Mouse (Mus musculus) heart, embryonic 11.5 days (tissue): ENCODE data around the gene Eps15l1. TPM values are rescaled to one million over a fixed set of nuclear protein-coding genes. Genes with fewer than 3 reads are reported as not detected.

ENCODE experiments used
- ATAC-seq: fragments of 200-750 bp; cut with Nextera tagmentation; replicated peaks from 2 replicates; pipeline ENCODE4 v1.8.0; 2017; ENCODE audit warnings: moderate library complexity; ENCODE audit not compliant: insufficient number of reproducible peaks, low FRiP score, low TSS enrichment
- H3K27ac ChIP-seq: fragments of 300-500 bp; sonication (generic); 2 replicates; pipeline ENCODE4 v1.5.1; 2014; ENCODE audit warnings: mild to moderate bottlenecking, low read depth, low read length
- H3K27me3 ChIP-seq: fragments of 300-500 bp; sonication (generic); 2 replicates; pipeline ENCODE4 v1.6.1; 2014; ENCODE audit warnings: mild to moderate bottlenecking, low read length, mixed read lengths; ENCODE audit not compliant: control insufficient read depth, insufficient read depth
- H3K36me3 ChIP-seq: fragments of 300-500 bp; sonication (generic); 2 replicates; pipeline ENCODE4 v1.6.1; 2014; ENCODE audit warnings: mild to moderate bottlenecking, low read length, moderate library complexity, mixed read lengths; ENCODE audit not compliant: control insufficient read depth, insufficient read depth
- H3K4me1 ChIP-seq: fragments of 300-500 bp; sonication (generic); 2 replicates; pipeline ENCODE4 v1.6.1; 2014; ENCODE audit warnings: low read length; ENCODE audit not compliant: control insufficient read depth, insufficient read depth
- H3K4me2 ChIP-seq: fragments of 300-500 bp; sonication (generic); 2 replicates; pipeline ENCODE4 v1.6.1; 2014; ENCODE audit warnings: mild to moderate bottlenecking, moderate library complexity
- H3K4me3 ChIP-seq: fragments of 300-500 bp; sonication (generic); 2 replicates; pipeline ENCODE4 v1.5.1; 2014; ENCODE audit warnings: low read depth, low read length
- H3K9ac ChIP-seq: fragments of 300-500 bp; sonication (generic); 2 replicates; pipeline ENCODE4 v1.6.1; 2014; ENCODE audit warnings: mild to moderate bottlenecking, low read depth, low read length, moderate library complexity
- H3K9me3 ChIP-seq: fragments of 300-500 bp; sonication (generic); replicated peaks from 2 replicates; pipeline ENCODE4 v1.6.1; 2016; ENCODE audit warnings: low read length; ENCODE audit not compliant: control insufficient read depth
- WGBS: fragments of 180-500 bp; shearing (Covaris S2); extraction: QIAGEN DNeasy Blood & Tissue Kit; methylation state at CpG from one replicate; pipeline ENCODE4 v1.1.7; 2014; ENCODE audit not compliant: insufficient replicate concordance; 5-methylcytosine and 5-hydroxymethylcytosine counted together
- polyA plus RNA-seq: library from polyadenylated mRNA; unstranded; fragments of >200 nt; fragmentation: Nextera tagmentation; extraction: Ambion mirVana; gene quantifications from 2 replicates; pipeline ENCODE4 v1.2.1, GENCODE M21; 2014

Gene Eps15l1
- polyA plus RNA-seq, 1 experiment from 2014 or later = 49.9 TPM

- no peaks in the 10 kb centered on the region for H3K4me1 ChIP-seq
- 44% methylated on average over 13 of the region's 13 CpGs for WGBS
- no peak for ATAC-seq
These were observed 8.4 kb upstream of the Eps15l1 start for GRCm38 (mm10) chr8:72429676-72430075.

GRCm38 (mm10) chr8:72422926-72423325, 1.7 kb upstream of the Eps15l1 start:
- no peak overlapping the region for H3K4me2 ChIP-seq
- no peak overlapping the region for H3K27ac ChIP-seq
- 67% methylated on average over 1 of the region's 1 CpGs for WGBS
- no peak overlapping the region for H3K9ac ChIP-seq
- H3K9me3 ChIP-seq = no peaks in the 10 kb centered on the region
- no peak for ATAC-seq
- no peaks in the 10 kb centered on the region for H3K36me3 ChIP-seq
- H3K27me3 ChIP-seq = no peaks in the 10 kb centered on the region
- peaks cover 17% of the 10 kb centered on the region for H3K4me1 ChIP-seq
- no peak overlapping the region for H3K4me3 ChIP-seq

More at GRCm38 (mm10) chr8:72429676-72430075, 8.4 kb upstream of the Eps15l1 start:
- Histone ChIP-seq H3K36me3 (no peaks in the 10 kb centered on the region), H3K27me3 (no peaks in the 10 kb centered on the region), H3K9ac (no peak overlapping the region), H3K9me3 (no peaks in the 10 kb centered on the region), H3K4me3 (no peak overlapping the region), H3K4me2 (no peak overlapping the region), H3K27ac (no peak overlapping the region)

DNA sequence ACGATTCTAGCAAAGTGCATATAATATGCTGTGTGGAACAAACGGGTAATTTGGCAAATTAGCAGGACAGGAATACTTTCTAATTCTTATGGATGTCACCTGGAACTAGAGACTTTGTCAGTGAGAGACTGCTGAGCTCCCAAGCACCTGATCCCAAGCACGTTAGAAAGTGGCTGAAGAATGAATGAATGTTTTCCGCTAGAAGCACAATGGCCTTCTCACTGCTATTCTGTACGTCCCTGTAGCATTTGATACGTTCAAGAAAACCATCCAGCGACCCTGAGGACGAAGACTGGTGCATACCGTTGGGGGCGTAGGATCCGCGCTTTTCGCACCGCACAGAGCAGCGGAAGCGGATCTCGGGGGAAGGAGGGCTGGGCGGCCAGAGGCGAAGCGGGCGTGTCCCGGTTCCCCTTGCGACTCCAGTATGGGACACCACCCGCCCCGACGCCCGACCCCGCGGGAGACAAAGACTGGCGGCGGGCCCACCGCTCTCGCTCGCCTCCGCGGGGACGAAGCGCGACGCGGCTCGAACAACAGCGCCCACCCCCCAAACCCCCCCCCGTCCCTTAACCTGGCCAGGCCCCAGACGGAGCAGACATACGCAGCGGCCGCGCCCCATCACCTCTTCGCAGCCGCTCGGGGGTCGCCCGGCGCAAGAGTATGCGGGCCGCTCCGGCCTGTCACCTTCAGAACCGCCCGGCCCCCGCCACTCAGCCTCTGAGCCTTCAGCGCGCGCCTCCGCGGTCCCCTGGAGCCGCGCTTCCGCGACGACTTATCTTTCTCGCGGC, 494 bp downstream of the Eps15l1 start:
- 1% methylated on average over 64 of the region's 73 CpGs for WGBS
- H3K27me3 ChIP-seq = no peaks in the 10 kb centered on the region
- peak overlapping the region; percentile 90 for H3K27ac ChIP-seq
- peak overlapping the region; percentile 86 for H3K4me2 ChIP-seq
- peaks cover 38% of the 10 kb centered on the region for H3K4me1 ChIP-seq
- peak overlapping the region; percentile 89 for H3K4me3 ChIP-seq
- no peaks in the 10 kb centered on the region for H3K36me3 ChIP-seq
- H3K9me3 ChIP-seq = no peaks in the 10 kb centered on the region
- peak; percentile 50 for ATAC-seq
- peak overlapping the region; percentile 89 for H3K9ac ChIP-seq

- H3K4me3 ChIP-seq = no peak overlapping the region
- H3K27ac ChIP-seq = no peak overlapping the region
- no peaks in the 10 kb centered on the region for H3K36me3 ChIP-seq
- peaks cover 59% of the 10 kb centered on the region for H3K4me1 ChIP-seq
- H3K9me3 ChIP-seq = no peaks in the 10 kb centered on the region
- H3K9ac ChIP-seq = no peak overlapping the region
- no peak for ATAC-seq
- no peak overlapping the region for H3K4me2 ChIP-seq
- WGBS = 95% methylated on average over 4 of the region's 4 CpGs
- H3K27me3 ChIP-seq = no peaks in the 10 kb centered on the region
These were observed 3.2 kb downstream of the Eps15l1 start for GRCm38 (mm10) chr8:72418073-72418472.

DNA sequence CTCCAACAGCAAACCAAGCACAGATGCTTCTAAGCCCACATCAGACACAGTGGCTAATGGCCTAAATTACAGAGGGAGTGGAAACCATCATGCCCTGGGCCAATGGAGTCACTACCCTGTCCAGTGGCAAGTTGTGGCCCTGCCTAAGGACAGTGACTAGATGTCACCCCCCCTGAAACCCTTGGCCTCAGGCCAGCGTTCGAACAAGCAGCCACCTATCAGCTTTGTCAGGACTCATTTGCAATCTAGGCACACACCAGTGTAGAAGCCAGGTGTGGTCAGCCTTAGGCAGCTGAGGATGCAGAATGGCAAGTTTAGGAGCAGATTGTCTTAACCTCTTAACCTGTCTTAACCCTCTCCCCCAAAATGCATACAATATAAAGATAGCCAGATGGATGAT, 6.0 kb downstream of the Eps15l1 start:
- no peak overlapping the region for H3K27ac ChIP-seq
- 67% methylated on average over 2 of the region's 2 CpGs for WGBS
- H3K27me3 ChIP-seq = no peaks in the 10 kb centered on the region
- ATAC-seq = no peak
- no peak overlapping the region for H3K4me3 ChIP-seq
- H3K9me3 ChIP-seq = no peaks in the 10 kb centered on the region
- peaks cover 67% of the 10 kb centered on the region for H3K4me1 ChIP-seq
- no peak overlapping the region; the same call in 1 of the 2 replicates for H3K9ac ChIP-seq
- no peak overlapping the region for H3K4me2 ChIP-seq
- H3K36me3 ChIP-seq = no peaks in the 10 kb centered on the region

DNA sequence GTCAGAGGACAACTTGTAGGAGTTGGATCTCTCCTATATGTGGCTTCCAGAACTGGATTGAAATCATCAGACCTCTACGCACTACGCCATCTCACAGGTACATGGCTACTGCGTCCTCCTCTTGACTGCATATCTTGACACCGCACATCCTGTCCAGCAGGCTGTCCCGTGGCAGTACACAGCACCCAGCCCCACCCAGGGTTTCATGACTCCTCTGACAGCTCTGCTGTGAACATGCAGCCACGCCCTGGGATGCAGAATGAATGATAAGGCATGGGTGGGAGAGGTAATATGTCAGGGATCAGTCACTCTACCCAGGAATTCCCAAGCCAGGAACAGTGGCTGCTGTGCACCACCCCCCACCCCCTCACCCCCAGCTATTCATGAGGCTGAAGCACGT, 7.4 kb downstream of the Eps15l1 start:
- H3K4me3 ChIP-seq = no peak overlapping the region
- peak overlapping the region; percentile 20; the same call in 1 of the 2 replicates for H3K4me2 ChIP-seq
- H3K36me3 ChIP-seq = no peaks in the 10 kb centered on the region
- peaks cover 61% of the 10 kb centered on the region for H3K4me1 ChIP-seq
- WGBS = 59% methylated on average over 7 of the region's 7 CpGs
- no peaks in the 10 kb centered on the region for H3K9me3 ChIP-seq
- H3K27ac ChIP-seq = 0 out of 2 replicates have a peak overlapping the region, but pooled peaks have one; percentile 54
- peak; percentile 84 for ATAC-seq
- no peak overlapping the region for H3K9ac ChIP-seq
- no peaks in the 10 kb centered on the region for H3K27me3 ChIP-seq

DNA sequence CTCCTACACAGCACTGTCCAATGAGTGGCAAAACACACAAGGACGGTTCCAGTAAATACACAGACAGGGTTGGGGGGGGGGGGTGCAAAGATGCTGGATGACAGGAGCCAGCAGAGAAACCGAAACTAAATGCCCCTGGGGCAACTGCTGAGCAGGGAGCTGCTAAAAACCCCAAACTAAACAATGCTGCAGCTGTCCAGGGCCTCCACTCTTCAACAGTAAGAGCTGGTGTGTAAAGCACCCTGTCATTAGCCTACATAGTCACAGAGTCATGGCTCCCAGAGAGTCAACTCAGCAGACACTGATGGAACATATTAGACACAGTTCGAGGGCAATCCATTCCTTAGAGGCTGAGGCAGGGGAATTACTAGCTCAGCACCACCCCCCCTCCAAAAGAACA, 11.8 kb downstream of the Eps15l1 start:
- Histone ChIP-seq H3K9ac (no peak overlapping the region), H3K36me3 (no peaks in the 10 kb centered on the region), H3K27ac (no peak overlapping the region), H3K9me3 (no peaks in the 10 kb centered on the region), H3K4me2 (no peak overlapping the region), H3K4me3 (no peak overlapping the region), H3K4me1 (peaks cover 22% of the 10 kb centered on the region), H3K27me3 (no peaks in the 10 kb centered on the region)
- WGBS = 72% methylated on average over 3 of the region's 3 CpGs
- ATAC-seq = no peak

- H3K4me3 ChIP-seq = no peak overlapping the region
- no peaks in the 10 kb centered on the region for H3K9me3 ChIP-seq
- H3K36me3 ChIP-seq = no peaks in the 10 kb centered on the region
- H3K27ac ChIP-seq = no peak overlapping the region
- ATAC-seq = no peak
- H3K27me3 ChIP-seq = no peaks in the 10 kb centered on the region
- 94% methylated on average over 1 of the region's 1 CpGs for WGBS
- no peak overlapping the region for H3K9ac ChIP-seq
- no peak overlapping the region for H3K4me2 ChIP-seq
- peaks cover 13% of the 10 kb centered on the region for H3K4me1 ChIP-seq
These were observed 13.4 kb downstream of the Eps15l1 start for GRCm38 (mm10) chr8:72407878-72408277.

DNA sequence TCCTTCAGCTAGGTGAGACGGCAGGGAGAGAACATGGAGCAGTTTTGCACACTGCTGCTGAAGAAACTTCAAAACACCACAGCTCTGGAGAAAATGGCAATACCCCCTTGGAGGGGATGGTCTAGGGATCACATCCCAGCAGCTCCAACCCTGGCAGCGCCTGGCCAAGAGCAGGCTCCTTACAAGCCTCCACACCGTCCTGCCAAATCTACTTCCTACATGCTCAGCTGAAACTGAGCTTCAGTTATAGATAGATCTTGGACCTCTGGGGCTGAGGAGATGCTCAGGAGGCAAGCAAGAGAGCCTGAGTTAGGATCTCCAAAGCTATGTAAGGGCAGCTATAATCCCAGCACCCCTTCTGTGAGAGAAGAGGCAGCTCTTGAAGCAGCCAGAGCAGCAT, 18.3 kb downstream of the Eps15l1 start:
- Histone ChIP-seq H3K4me2 (no peak overlapping the region), H3K36me3 (peaks cover 8% of the 10 kb centered on the region), H3K9me3 (no peaks in the 10 kb centered on the region), H3K27ac (no peak overlapping the region), H3K4me1 (peaks cover 10% of the 10 kb centered on the region), H3K9ac (no peak overlapping the region), H3K4me3 (no peak overlapping the region), H3K27me3 (no peaks in the 10 kb centered on the region)
- WGBS = 93% methylated on average over 3 of the region's 3 CpGs
- ATAC-seq = no peak
